Mouse (Mus musculus): Measurements from ENCODE around the gene Hoxa10. TPM values are rescaled to one million over a fixed set of nuclear protein-coding genes. Genes with fewer than 3 reads are reported as not detected.

Gene Hoxa10
- polyA plus RNA-seq, 1 experiment from 2014 or later, result 0.18 TPM

GRCm38 (mm10) chr6:52272766-52273655, 32.4 kb upstream of the Hoxa10 start:
- H3K4me2 ChIP-seq (ENCODE audit: low read depth, low read length), result no peak overlapping the region
- ATAC-seq (ENCODE audit: insufficient read depth, low FRiP score), result no peak
- WGBS, result 16% methylated on average over 22 of the region's 22 CpGs
- no peak overlapping the region for H3K27ac ChIP-seq (ENCODE audit: low read length)
- H3K9ac ChIP-seq (ENCODE audit: low read length), result no peak overlapping the region
- peaks cover 90% of the 10 kb centered on the region for H3K27me3 ChIP-seq (ENCODE audit: control insufficient read depth, insufficient read depth, low read length)
- no peaks in the 10 kb centered on the region for H3K4me1 ChIP-seq (ENCODE audit: control insufficient read depth, insufficient read depth, low read length)
- no peaks in the 10 kb centered on the region for H3K9me3 ChIP-seq (replicated peaks; ENCODE audit: control insufficient read depth, low read length)
- H3K4me3 ChIP-seq (replicated peaks; ENCODE audit: low read length), result no peak overlapping the region
- no peaks in the 10 kb centered on the region for H3K36me3 ChIP-seq (ENCODE audit: control insufficient read depth, insufficient read depth, low read length)

GRCm38 (mm10) chr6:52270494-52271480, 30.1 kb upstream of the Hoxa10 start:
- no peak for ATAC-seq (ENCODE audit: insufficient read depth, low FRiP score)
- Histone ChIP-seq H3K27me3 (ENCODE audit: control insufficient read depth, insufficient read depth, low read length) (peaks cover 88% of the 10 kb centered on the region), H3K36me3 (ENCODE audit: control insufficient read depth, insufficient read depth, low read length) (no peaks in the 10 kb centered on the region), H3K9me3 (replicated peaks; ENCODE audit: control insufficient read depth, low read length) (no peaks in the 10 kb centered on the region), H3K4me1 (ENCODE audit: control insufficient read depth, insufficient read depth, low read length) (no peaks in the 10 kb centered on the region), H3K4me2 (ENCODE audit: low read depth, low read length) (no peak overlapping the region), H3K27ac (ENCODE audit: low read length) (no peak overlapping the region), H3K4me3 (replicated peaks; ENCODE audit: low read length) (no peak overlapping the region), H3K9ac (ENCODE audit: low read length) (no peak overlapping the region)
- WGBS, result 8% methylated on average over 23 of the region's 23 CpGs

GRCm38 (mm10) chr6:52268756-52269155, 28.1 kb upstream of the Hoxa10 start:
- H3K4me2 ChIP-seq (ENCODE audit: low read depth, low read length), result no peak overlapping the region
- WGBS, result 4% methylated on average over 3 of the region's 3 CpGs
- peaks cover 93% of the 10 kb centered on the region for H3K27me3 ChIP-seq (ENCODE audit: control insufficient read depth, insufficient read depth, low read length)
- H3K4me1 ChIP-seq (ENCODE audit: control insufficient read depth, insufficient read depth, low read length), result no peaks in the 10 kb centered on the region
- no peak for ATAC-seq (ENCODE audit: insufficient read depth, low FRiP score)
- no peak overlapping the region for H3K4me3 ChIP-seq (replicated peaks; ENCODE audit: low read length)
- H3K27ac ChIP-seq (ENCODE audit: low read length), result no peak overlapping the region
- H3K9ac ChIP-seq (ENCODE audit: low read length), result no peak overlapping the region
- no peaks in the 10 kb centered on the region for H3K36me3 ChIP-seq (ENCODE audit: control insufficient read depth, insufficient read depth, low read length)
- no peaks in the 10 kb centered on the region for H3K9me3 ChIP-seq (replicated peaks; ENCODE audit: control insufficient read depth, low read length)

GRCm38 (mm10) chr6:52268341-52268740, 27.7 kb upstream of the Hoxa10 start:
- 6% methylated on average over 7 of the region's 7 CpGs for WGBS
- peaks cover 93% of the 10 kb centered on the region for H3K27me3 ChIP-seq (ENCODE audit: control insufficient read depth, insufficient read depth, low read length)
- no peaks in the 10 kb centered on the region for H3K9me3 ChIP-seq (replicated peaks; ENCODE audit: control insufficient read depth, low read length)
- no peak overlapping the region for H3K9ac ChIP-seq (ENCODE audit: low read length)
- ATAC-seq (ENCODE audit: insufficient read depth, low FRiP score), result no peak
- H3K27ac ChIP-seq (ENCODE audit: low read length), result no peak overlapping the region
- H3K4me3 ChIP-seq (replicated peaks; ENCODE audit: low read length), result no peak overlapping the region
- H3K36me3 ChIP-seq (ENCODE audit: control insufficient read depth, insufficient read depth, low read length), result no peaks in the 10 kb centered on the region
- H3K4me1 ChIP-seq (ENCODE audit: control insufficient read depth, insufficient read depth, low read length), result no peaks in the 10 kb centered on the region
- no peak overlapping the region for H3K4me2 ChIP-seq (ENCODE audit: low read depth, low read length)

GRCm38 (mm10) chr6:52267691-52268090, 27.0 kb upstream of the Hoxa10 start:
- Histone ChIP-seq H3K27me3 (ENCODE audit: control insufficient read depth, insufficient read depth, low read length) (peaks cover 91% of the 10 kb centered on the region), H3K9me3 (replicated peaks; ENCODE audit: control insufficient read depth, low read length) (no peaks in the 10 kb centered on the region), H3K36me3 (ENCODE audit: control insufficient read depth, insufficient read depth, low read length) (no peaks in the 10 kb centered on the region), H3K4me2 (ENCODE audit: low read depth, low read length) (no peak overlapping the region), H3K27ac (ENCODE audit: low read length) (no peak overlapping the region), H3K4me3 (replicated peaks; ENCODE audit: low read length) (no peak overlapping the region), H3K4me1 (ENCODE audit: control insufficient read depth, insufficient read depth, low read length) (no peaks in the 10 kb centered on the region), H3K9ac (ENCODE audit: low read length) (no peak overlapping the region)
- ATAC-seq (ENCODE audit: insufficient read depth, low FRiP score), result no peak
- 9% methylated on average over 3 of the region's 3 CpGs for WGBS

GRCm38 (mm10) chr6:52267221-52267620, 26.6 kb upstream of the Hoxa10 start:
- H3K4me2 ChIP-seq (ENCODE audit: low read depth, low read length), result no peak overlapping the region
- H3K27ac ChIP-seq (ENCODE audit: low read length), result no peak overlapping the region
- H3K4me1 ChIP-seq (ENCODE audit: control insufficient read depth, insufficient read depth, low read length), result no peaks in the 10 kb centered on the region
- H3K27me3 ChIP-seq (ENCODE audit: control insufficient read depth, insufficient read depth, low read length), result peaks cover 91% of the 10 kb centered on the region
- no peaks in the 10 kb centered on the region for H3K9me3 ChIP-seq (replicated peaks; ENCODE audit: control insufficient read depth, low read length)
- no peak for ATAC-seq (ENCODE audit: insufficient read depth, low FRiP score)
- no peak overlapping the region for H3K4me3 ChIP-seq (replicated peaks; ENCODE audit: low read length)
- H3K9ac ChIP-seq (ENCODE audit: low read length), result no peak overlapping the region
- no peaks in the 10 kb centered on the region for H3K36me3 ChIP-seq (ENCODE audit: control insufficient read depth, insufficient read depth, low read length)
- WGBS, result 17% methylated on average over 5 of the region's 5 CpGs

- H3K27me3 ChIP-seq (ENCODE audit: control insufficient read depth, insufficient read depth, low read length), result peaks cover 91% of the 10 kb centered on the region
These were observed 26.0 kb upstream of the Hoxa10 start for GRCm38 (mm10) chr6:52266666-52266985.

GRCm38 (mm10) chr6:52265913-52266665, 25.4 kb upstream of the Hoxa10 start:
- Histone ChIP-seq H3K4me3 (replicated peaks; ENCODE audit: low read length) (no peak overlapping the region), H3K9ac (ENCODE audit: low read length) (no peak overlapping the region), H3K27me3 (ENCODE audit: control insufficient read depth, insufficient read depth, low read length) (peaks cover 92% of the 10 kb centered on the region), H3K36me3 (ENCODE audit: control insufficient read depth, insufficient read depth, low read length) (no peaks in the 10 kb centered on the region), H3K27ac (ENCODE audit: low read length) (no peak overlapping the region), H3K9me3 (replicated peaks; ENCODE audit: control insufficient read depth, low read length) (no peaks in the 10 kb centered on the region), H3K4me1 (ENCODE audit: control insufficient read depth, insufficient read depth, low read length) (no peaks in the 10 kb centered on the region), H3K4me2 (ENCODE audit: low read depth, low read length) (no peak overlapping the region)
- ATAC-seq (ENCODE audit: insufficient read depth, low FRiP score), result no peak
- WGBS, result 3% methylated on average over 19 of the region's 19 CpGs

More at GRCm38 (mm10) chr6:52266666-52266985, 26.0 kb upstream of the Hoxa10 start:
- WGBS, result 2% methylated on average over 9 of the region's 9 CpGs
- Histone ChIP-seq H3K27ac (ENCODE audit: low read length) (no peak overlapping the region), H3K9me3 (replicated peaks; ENCODE audit: control insufficient read depth, low read length) (no peaks in the 10 kb centered on the region), H3K9ac (ENCODE audit: low read length) (no peak overlapping the region), H3K4me1 (ENCODE audit: control insufficient read depth, insufficient read depth, low read length) (no peaks in the 10 kb centered on the region), H3K4me2 (ENCODE audit: low read depth, low read length) (no peak overlapping the region), H3K4me3 (replicated peaks; ENCODE audit: low read length) (no peak overlapping the region), H3K36me3 (ENCODE audit: control insufficient read depth, insufficient read depth, low read length) (no peaks in the 10 kb centered on the region)
- ATAC-seq (ENCODE audit: insufficient read depth, low FRiP score), result no peak

Data from stomach, embryonic 16.5 days (tissue).